14 mouse cellular contexts compared by ENCODE assay signal in genomic region chr10:12248853-12249252, GRCm38 (mm10).
DNase-seq lines count a peak whose midpoint lies in the region; ATAC-seq lines count a peak whose summit lies in the region.
"Had no signal": no experiment of that assay in that cellular context is flagged by ENCODE, and none has a peak within 500 bp of the region (broad histone marks: within the 10 kb centered on the region; RNA-seq: fewer than 3 reads in every experiment).

No protein-coding gene starts in this region.

- H3K9ac ChIP-seq in hindbrain, embryonic 11.5 days (ENCODE audit: low read depth, low read length), result no peak overlapping the region
- H3K9ac ChIP-seq in hindbrain, embryonic 16.5 days (ENCODE audit: low read depth, low read length), result no peak overlapping the region
- H3K9ac ChIP-seq: liver, embryonic 12.5 days had no signal

- no peaks in the 10 kb centered on the region for H3K27me3 ChIP-seq in hindbrain, embryonic 11.5 days (ENCODE audit: control insufficient read depth, insufficient read depth, low read length)
- H3K27me3 ChIP-seq in hindbrain, embryonic 10.5 days (ENCODE audit: insufficient read depth, poor library complexity, severe bottlenecking), result no peaks in the 10 kb centered on the region
- no peaks in the 10 kb centered on the region for H3K27me3 ChIP-seq in hindbrain, embryonic 16.5 days (replicated peaks; ENCODE audit: control insufficient read depth, insufficient read depth, low read length)
- H3K27me3 ChIP-seq: liver, embryonic 12.5 days; megakaryocyte, embryonic 14.5 days had no signal

- DNase-seq in hindbrain, embryonic 11.5 days (ENCODE audit: low spot score), result no peak
- no peak for DNase-seq in hindbrain, embryonic 10.5 days (ENCODE audit: low spot score)
- DNase-seq in right cerebral cortex, adult 2 months (ENCODE audit: low spot score in 2 of 2), result peak; percentile 29 to 36
- DNase-seq in right cerebral cortex, postnatal 10 days (ENCODE audit: low spot score in 2 of 2), result no peak
- no peak for DNase-seq in cerebellum, postnatal 25 days
- DNase-seq in ovary, adult 18-20 months (ENCODE audit: low spot score), result no peak
- DNase-seq: adrenal gland, postnatal 10 days; cerebellum, adult 9-11 months; retina, postnatal 1 day; thymus, adult 18-20 months had no signal

- ATAC-seq in hindbrain, embryonic 11.5 days (ENCODE audit: low FRiP score), result peak; percentile 60; the same call in 1 of the 2 replicates
- peak; percentile 65 for ATAC-seq in hindbrain, embryonic 16.5 days
- ATAC-seq: liver, embryonic 12.5 days had no signal

- H3K27ac ChIP-seq in hindbrain, embryonic 11.5 days (ENCODE audit: low read depth, low read length), result no peak overlapping the region
- H3K27ac ChIP-seq in hindbrain, embryonic 10.5 days, result no peak overlapping the region
- H3K27ac ChIP-seq in hindbrain, embryonic 16.5 days (ENCODE audit: low read depth, low read length), result no peak overlapping the region
- H3K27ac ChIP-seq: liver, embryonic 12.5 days had no signal

- H3K9me3 ChIP-seq in hindbrain, embryonic 11.5 days (ENCODE audit: control insufficient read depth, low read length), result no peaks in the 10 kb centered on the region
- no peaks in the 10 kb centered on the region for H3K9me3 ChIP-seq in hindbrain, embryonic 10.5 days
- no peaks in the 10 kb centered on the region for H3K9me3 ChIP-seq in hindbrain, embryonic 16.5 days (ENCODE audit: control insufficient read depth, low read length)
- H3K9me3 ChIP-seq: G1E; liver, embryonic 12.5 days; megakaryocyte, embryonic 14.5 days had no signal

- no peak overlapping the region for H3K4me3 ChIP-seq in hindbrain, embryonic 11.5 days (ENCODE audit: low read depth, low read length)
- H3K4me3 ChIP-seq in hindbrain, embryonic 10.5 days, result no peak overlapping the region
- no peak overlapping the region for H3K4me3 ChIP-seq in hindbrain, embryonic 16.5 days (ENCODE audit: low read length)
- H3K4me3 ChIP-seq: liver, embryonic 12.5 days; megakaryocyte, embryonic 14.5 days had no signal

- H3K4me2 ChIP-seq in hindbrain, embryonic 11.5 days (replicated peaks; ENCODE audit: low read depth, low read length), result no peak overlapping the region
- no peak overlapping the region for H3K4me2 ChIP-seq in hindbrain, embryonic 16.5 days (ENCODE audit: low read length)
- H3K4me2 ChIP-seq: liver, embryonic 12.5 days had no signal

- H3K36me3 ChIP-seq in hindbrain, embryonic 11.5 days (ENCODE audit: control insufficient read depth, insufficient read depth, low read length), result no peaks in the 10 kb centered on the region
- no peaks in the 10 kb centered on the region for H3K36me3 ChIP-seq in hindbrain, embryonic 10.5 days
- H3K36me3 ChIP-seq in hindbrain, embryonic 16.5 days (ENCODE audit: control insufficient read depth, insufficient read depth, low read length), result no peaks in the 10 kb centered on the region
- H3K36me3 ChIP-seq: G1E; liver, embryonic 12.5 days had no signal

- H3K4me1 ChIP-seq in hindbrain, embryonic 11.5 days (replicated peaks; ENCODE audit: control insufficient read depth, insufficient read depth, low read length), result no peaks in the 10 kb centered on the region
- H3K4me1 ChIP-seq in hindbrain, embryonic 10.5 days (replicated peaks), result no peaks in the 10 kb centered on the region
- H3K4me1 ChIP-seq in hindbrain, embryonic 16.5 days (ENCODE audit: control insufficient read depth, insufficient read depth, low read depth, low read length), result no peaks in the 10 kb centered on the region
- H3K4me1 ChIP-seq: liver, embryonic 12.5 days; megakaryocyte, embryonic 14.5 days had no signal

- 86% methylated on average over 3 of the region's 3 CpGs for WGBS in hindbrain, embryonic 11.5 days
- WGBS in hindbrain, embryonic 10.5 days, result 88% methylated on average over 3 of the region's 3 CpGs
- 63% methylated on average over 3 of the region's 3 CpGs for WGBS in hindbrain, embryonic 16.5 days

Comparison
In these comparisons a context has a peak if more than half of its experiments do, and no peak if none do; other contexts are left out.
1. DNase-seq: peak in right cerebral cortex, adult 2 months (2 of 2); none in hindbrain, embryonic 11.5 days (single experiment), hindbrain, embryonic 10.5 days (single experiment), right cerebral cortex, postnatal 10 days (0 of 2), cerebellum, postnatal 25 days (0 of 2) and ovary, adult 18-20 months (single experiment).